Mouse (Mus musculus): ENCODE data around the gene Hoxd13. TPM values are rescaled to one million over a fixed set of nuclear protein-coding genes. Genes with fewer than 3 reads are reported as not detected.

Hoxd13 gene
- 0.05 and 0.16 TPM in 2 replicates for polyA plus RNA-seq (2012; rRNA removed)

GRCm38 (mm10) chr2:74667842-74668357, at the start of gene Hoxd13:
Gene Hoxd13 (plus strand): TSS chr2:74668310.

DNA sequence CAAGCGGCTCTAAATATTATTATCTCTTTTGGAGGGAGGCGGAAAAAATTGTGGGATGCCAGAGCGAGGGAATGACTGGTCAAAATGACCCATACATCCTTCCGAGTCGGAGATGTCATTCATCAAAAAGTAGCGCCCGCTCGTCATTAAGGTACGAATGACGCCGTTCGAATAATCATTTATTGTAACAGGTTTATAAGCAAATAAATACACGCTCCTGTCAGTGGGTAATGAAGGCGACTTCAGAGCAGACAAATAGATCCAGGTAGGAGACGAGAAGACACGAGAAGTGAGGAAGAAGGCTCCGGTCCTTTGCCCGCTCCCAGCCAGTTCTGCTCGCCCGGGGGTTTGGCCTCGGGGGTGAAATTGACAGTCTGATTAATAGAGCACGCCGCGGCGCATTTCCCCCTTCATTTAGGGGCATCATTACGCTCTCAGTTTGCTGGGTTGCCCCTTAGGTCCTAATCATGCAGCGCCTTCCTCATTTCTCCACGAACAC, 8.6 kb upstream of the Hoxd13 start, which contains the start of gene Evx2:
Gene Evx2, minus strand, starts transcription at position 51 of the 499 bp plus-strand sequence.

DNA sequence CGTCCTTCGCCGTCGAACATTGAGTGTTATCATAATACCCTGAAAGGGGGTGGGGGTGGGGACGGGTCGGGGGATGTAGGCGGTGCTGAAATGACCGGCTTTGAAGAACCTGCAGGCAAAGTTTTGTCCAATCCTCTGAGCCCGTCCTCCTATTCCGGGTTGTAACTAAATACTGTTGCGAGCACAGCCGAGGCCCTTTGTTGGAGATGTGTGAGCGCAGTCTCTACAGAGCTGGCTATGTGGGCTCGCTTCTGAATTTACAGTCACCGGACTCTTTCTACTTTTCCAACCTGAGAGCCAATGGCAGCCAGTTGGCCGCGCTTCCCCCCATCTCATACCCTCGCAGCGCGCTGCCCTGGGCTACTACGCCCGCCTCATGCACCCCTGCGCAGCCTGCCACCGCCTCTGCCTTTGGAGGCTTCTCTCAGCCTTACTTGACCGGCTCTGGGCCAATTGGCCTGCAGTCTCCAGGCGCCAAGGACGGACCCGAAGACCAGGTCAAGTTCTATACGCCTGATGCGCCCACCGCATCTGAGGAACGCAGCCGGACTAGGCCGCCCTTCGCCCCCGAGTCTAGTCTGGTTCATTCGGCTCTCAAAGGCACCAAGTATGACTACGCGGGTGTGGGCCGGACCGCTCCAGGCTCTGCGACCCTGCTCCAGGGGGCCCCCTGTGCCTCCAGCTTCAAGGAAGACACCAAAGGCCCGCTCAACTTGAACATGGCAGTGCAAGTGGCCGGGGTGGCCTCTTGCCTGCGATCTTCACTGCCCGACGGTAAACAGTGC, 7.0 kb downstream of the Hoxd13 start, which contains the start of gene Hoxd12:
Gene Hoxd12, plus strand, starts transcription at position 133 of the 785 bp plus-strand sequence.

DNA sequence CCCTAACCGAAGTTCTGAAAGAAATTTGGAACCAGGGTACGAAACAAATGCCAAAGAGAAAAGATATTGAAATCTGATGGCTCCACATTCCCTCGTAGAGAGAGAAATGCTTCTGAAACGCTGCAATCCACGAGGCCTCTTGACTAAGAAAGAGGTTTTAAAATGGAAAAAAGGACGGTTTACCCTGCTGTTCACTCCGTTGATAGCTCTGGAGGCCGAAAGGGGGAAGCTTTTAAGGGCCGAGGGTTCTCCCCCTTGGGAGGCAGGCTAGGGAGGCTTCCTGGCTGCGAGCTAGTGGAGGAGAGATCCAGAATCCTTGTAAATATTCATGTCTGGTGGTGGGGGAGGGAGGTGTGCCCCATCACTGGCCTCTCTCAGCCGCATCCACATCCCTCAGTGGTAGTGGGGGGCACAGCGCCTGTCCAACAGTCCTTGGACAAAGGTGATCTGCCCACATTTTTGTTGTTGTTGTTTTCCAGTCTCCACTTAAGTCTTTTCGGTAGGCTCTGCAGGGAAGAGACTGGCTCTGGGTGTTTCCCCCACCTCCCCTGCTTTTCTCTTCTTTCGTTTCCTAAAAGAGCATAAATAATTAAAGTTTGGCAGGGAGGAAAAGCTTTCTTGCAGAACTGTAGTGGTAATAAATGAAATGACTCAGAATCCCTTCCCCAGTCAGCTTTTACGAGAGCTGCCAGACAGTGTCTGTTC, 10.9 kb downstream of the Hoxd13 start, which contains the start of gene Hoxd11:
Gene Hoxd11, plus strand, starts transcription at position 667 of the 705 bp plus-strand sequence.

GRCm38 (mm10) chr2:74691022-74691951, 23.2 kb downstream of the Hoxd13 start, which contains the start of gene Hoxd10:
Gene Hoxd10 (plus strand): TSS chr2:74691924.

DNA sequence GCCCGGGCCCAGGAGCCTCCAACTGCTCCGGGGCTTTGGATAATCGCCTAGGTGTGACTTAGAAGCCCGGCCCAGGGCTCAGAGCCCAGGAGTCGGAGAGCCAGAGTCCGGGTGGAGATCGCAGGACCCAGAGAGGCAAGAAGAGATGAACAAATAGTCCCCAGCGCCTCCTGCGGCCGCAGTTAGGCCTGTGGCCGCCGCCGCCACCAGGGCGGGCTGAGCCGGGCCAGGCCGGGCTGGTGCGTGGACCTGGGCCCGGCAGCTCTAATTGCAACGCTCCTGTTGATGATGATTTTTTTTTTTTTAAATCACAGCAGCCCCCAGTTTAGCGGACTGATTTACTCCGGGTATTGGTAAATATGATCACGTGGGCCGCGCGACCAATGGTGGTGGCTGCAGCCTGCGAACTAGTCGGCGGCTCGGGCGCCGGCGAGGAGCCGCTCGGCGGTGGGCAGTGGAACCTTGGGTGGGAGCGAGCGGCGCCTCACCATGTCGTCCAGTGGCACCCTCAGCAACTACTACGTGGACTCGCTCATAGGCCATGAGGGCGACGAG, 29.5 kb downstream of the Hoxd13 start, which contains the start of gene Hoxd9:
Gene Hoxd9, plus strand, starts transcription at position 161 of the 555 bp plus-strand sequence.

DNA sequence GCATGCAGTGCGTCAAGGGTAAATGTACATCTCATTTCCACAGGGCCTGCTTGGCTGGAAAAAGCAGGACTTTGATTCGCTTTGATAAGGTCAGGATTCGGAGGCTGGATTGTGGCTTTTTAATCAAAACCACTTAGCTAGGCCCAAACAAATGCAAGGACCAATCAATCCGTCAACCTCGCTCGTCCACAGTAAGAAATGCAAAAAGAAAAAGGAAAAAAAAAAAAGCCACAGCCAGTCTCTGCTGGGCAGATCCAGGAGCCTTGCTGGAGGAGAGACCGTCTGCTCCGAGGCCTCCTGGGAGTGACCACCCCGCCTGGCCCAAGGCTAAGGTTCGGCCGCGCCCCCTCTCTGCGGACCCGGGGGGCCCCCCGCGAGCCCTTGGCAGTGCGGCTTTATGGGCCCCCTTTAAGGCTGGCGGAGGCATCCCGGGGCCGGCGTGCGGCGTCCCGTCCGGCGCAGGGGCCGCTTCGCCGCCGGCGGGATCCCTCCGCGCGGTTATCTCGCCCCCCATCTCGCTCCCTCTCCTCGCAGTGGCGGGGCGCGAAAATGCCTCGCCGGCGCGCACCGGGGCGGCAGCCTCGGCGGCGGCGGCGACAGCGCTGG, 36.4 kb downstream of the Hoxd13 start, which contains the start of gene Hoxd8:
Gene Hoxd8, plus strand, starts transcription at position 223 of the 606 bp plus-strand sequence.

DNA sequence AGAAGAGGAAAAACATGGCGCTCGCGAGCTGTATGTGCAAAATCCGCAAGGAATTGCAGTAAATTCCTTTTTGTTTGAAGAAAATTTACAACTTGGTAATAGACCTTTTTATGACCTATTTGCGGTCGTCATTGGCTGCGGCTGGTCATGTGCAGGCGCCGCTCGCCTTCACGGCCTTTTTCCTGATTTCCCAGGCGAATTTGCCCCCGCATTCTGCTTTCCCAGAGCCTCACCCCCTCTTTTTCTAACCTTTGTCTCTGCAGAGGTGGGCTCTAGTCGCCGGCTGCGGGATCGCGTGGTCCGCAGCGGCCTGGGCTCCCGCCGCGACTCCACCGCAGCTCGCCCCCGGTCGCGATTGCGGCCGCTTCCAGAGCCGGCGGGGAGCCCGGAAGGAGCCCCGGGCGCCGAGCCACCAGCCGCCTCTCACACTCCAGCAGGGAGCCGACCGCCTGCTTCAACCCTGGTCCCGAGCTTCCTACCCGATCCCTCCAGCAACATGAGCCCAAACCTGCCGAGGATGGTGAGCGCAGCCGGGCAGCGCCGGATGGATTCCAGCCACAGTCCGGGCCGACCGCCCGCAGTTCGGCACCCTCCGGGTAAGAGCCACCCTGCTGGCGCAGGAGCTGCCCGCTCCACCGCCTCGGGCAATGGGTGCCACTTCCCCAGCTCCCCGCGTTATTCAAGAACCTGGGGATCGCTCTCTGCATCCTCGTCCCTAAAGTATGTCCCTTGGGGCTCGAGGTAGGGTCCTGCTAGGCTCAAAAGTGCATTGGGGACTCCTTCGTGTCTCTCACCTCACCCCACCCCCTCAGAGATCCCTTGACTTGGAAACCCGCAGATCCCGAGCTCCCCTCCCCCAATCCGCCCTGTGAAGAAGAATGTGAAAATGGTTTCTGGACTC, 43.9 kb downstream of the Hoxd13 start, which contains the start of the genes Hoxd3 and Hoxd4:
Gene Hoxd3, plus strand, starts transcription at position 207 of the 901 bp plus-strand sequence.
Gene Hoxd4, plus strand, starts transcription at position 209 of the 901 bp plus-strand sequence.

Other genes starting within 250 kb of the Hoxd13 start
- gene Lnpk, start 88.9 kb upstream of the Hoxd13 start, polyA plus RNA-seq (2012; rRNA removed): 28.4 and 28.5 TPM in 2 replicates
- gene Evx2, start 8.8 kb upstream of the Hoxd13 start, polyA plus RNA-seq (2012; rRNA removed): 1.7 and 3.1 TPM in 2 replicates
- gene Hoxd12, start 6.7 kb downstream of the Hoxd13 start, polyA plus RNA-seq (2012; rRNA removed): not detected in 2 replicates
- gene Hoxd11, start 11.2 kb downstream of the Hoxd13 start, polyA plus RNA-seq (2012; rRNA removed): not detected in 2 replicates
- not detected in 2 replicates for gene Hoxd10, start 23.6 kb downstream of the Hoxd13 start, polyA plus RNA-seq (2012; rRNA removed)
- 0.14 and 0.51 TPM in 2 replicates for gene Hoxd9, start 29.4 kb downstream of the Hoxd13 start, polyA plus RNA-seq (2012; rRNA removed)
- 1.2 and 1.9 TPM in 2 replicates for gene Hoxd8, start 36.3 kb downstream of the Hoxd13 start, polyA plus RNA-seq (2012; rRNA removed)
- 20.4 and 36.2 TPM in 2 replicates for gene Hoxd3, start 43.6 kb downstream of the Hoxd13 start, polyA plus RNA-seq (2012; rRNA removed)
- 5.3 and 6.0 TPM in 2 replicates for gene Hoxd4, start 43.6 kb downstream of the Hoxd13 start, polyA plus RNA-seq (2012; rRNA removed)
- gene Gm28230, start 58.4 kb downstream of the Hoxd13 start, polyA plus RNA-seq (2012; rRNA removed): 1.6 and 3.1 TPM in 2 replicates
- gene Hoxd1, start 94.7 kb downstream of the Hoxd13 start, polyA plus RNA-seq (2012; rRNA removed): 0.45 and 2.4 TPM in 2 replicates
- 99.8 and 109 TPM in 2 replicates for gene Mtx2, start 157.5 kb downstream of the Hoxd13 start, polyA plus RNA-seq (2012; rRNA removed)